Mouse (Mus musculus): ENCODE data around the gene C87436. TPM values are rescaled to one million over a fixed set of nuclear protein-coding genes. Genes with fewer than 3 reads are reported as not detected.
"Not testable (repeated sequence)": the region's sequence is repeated elsewhere in the genome, so short reads cannot be mapped to it uniquely, and the experiment has no call there.

The C87436 gene
- polyA plus RNA-seq, 1 experiment: 8.6 TPM

DNA sequence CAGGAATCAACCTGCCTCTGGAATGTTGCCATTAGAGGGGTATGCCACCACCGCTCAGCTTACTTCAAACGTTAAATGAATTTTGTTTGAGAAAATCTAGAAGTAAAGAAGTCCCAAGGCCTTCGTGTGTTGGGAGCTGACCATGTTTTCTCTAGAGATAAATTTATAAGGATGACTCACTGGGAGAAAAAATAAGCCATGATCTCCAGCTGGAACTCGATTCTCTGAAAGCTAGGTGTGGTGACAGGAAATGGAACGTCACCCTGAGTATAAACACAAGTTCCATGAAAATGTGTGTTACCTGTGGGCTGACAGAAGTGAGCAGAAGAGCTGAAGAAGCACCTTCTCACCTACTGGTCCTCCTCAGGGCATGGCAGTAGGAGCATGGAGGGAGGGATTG is 38.8 kb downstream of the C87436 start:
- WGBS: 39% methylated on average over 5 of the region's 5 CpGs
- no peak for DNase-seq (ENCODE audit: low read depth, low spot score)

DNA sequence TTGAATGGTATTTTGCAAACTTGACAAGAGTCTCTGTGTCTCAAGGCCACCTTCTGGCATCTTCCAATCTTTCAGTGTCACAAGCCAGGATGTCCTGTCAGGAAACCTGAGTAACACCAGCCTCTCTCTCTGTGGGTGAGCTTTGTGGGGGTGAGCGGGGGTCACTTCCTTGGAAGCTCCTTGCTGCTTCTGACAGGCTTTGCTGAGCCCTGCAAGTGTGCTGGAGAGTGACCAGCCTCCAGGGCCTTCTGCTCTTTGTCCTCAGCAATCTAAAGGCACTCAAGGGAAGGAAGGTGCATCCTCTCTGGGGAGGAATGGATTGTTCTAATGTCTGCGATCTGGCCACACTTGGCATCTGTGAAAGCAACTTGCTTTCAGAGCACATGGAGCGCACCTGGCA is 41.1 kb downstream of the C87436 start:
- WGBS: 83% methylated on average over 3 of the region's 3 CpGs
- DNase-seq (ENCODE audit: low read depth, low spot score): no peak

DNA sequence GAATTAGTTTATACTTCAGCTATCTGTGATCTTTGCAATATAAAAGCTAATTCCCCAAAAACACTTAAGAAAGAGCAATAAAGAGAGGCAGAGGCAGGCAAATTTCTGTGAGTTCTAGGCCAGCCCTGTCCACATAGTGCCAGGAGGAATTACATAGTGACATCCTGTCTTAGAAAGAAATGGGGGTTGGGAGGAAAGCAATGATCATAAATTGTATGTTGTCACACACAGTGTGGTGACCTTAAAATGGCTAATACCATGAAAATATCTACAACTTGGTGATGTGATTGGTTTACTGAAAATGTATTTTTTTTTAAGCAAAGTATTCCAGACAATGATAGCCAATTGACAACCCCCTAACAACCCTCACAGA is 41.6 kb downstream of the C87436 start:
- no peak for DNase-seq (ENCODE audit: low read depth, low spot score)

DNA sequence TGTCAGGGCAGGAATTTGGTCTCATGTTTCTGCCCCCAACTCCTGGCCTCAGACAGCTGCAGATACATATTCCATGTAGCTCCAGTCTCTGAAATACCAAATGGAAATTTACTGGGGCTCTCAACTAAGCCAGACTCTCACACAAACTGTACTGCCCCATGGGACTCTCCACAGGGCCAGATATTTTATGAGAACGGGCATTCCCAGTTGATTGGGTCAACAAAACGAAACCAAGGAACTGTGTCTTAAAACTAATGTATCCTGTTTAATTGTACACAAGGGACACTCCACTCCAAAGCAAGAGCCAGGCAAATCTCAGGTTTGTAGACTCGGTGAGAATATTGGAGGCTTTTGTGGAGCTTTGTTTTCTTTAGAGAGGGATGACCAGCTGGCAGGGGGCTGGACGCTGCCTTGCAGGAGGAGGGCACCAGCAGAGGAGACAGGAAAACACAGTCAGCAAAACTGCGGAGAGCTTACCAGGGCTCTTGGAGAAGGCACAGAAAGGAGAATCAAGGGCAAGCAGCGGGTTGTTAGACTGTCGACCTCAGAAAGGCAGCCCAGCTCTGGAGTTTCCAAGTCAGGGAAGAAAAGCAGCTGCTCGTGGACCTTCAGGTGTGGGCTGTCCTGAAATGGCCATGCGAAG is 42.1 kb downstream of the C87436 start:
- WGBS: 26% methylated on average over 9 of the region's 9 CpGs
- DNase-seq (ENCODE audit: low read depth, low spot score): no peak

DNA sequence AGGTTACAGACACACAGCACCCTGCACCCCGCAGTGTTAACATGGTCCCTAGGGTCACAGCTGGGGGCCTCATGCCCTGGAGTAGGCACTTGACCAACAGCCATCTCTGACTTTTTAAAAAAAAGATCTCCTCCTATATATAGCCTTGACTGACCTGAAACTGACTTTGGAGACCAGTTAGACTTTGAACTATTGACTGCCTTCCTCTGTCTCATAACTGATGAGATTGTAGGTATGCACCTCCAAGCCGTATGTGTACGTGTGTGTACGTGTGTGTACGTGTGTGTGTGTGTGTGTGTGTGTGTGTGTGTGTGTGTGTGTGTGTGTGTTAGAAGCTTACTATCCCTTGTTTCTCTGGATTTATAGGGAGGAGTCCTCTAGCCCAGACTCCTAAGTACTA is 43.7 kb downstream of the C87436 start:
- DNase-seq (ENCODE audit: low read depth, low spot score): no peak
- 63% methylated on average over 5 of the region's 5 CpGs for WGBS

DNA sequence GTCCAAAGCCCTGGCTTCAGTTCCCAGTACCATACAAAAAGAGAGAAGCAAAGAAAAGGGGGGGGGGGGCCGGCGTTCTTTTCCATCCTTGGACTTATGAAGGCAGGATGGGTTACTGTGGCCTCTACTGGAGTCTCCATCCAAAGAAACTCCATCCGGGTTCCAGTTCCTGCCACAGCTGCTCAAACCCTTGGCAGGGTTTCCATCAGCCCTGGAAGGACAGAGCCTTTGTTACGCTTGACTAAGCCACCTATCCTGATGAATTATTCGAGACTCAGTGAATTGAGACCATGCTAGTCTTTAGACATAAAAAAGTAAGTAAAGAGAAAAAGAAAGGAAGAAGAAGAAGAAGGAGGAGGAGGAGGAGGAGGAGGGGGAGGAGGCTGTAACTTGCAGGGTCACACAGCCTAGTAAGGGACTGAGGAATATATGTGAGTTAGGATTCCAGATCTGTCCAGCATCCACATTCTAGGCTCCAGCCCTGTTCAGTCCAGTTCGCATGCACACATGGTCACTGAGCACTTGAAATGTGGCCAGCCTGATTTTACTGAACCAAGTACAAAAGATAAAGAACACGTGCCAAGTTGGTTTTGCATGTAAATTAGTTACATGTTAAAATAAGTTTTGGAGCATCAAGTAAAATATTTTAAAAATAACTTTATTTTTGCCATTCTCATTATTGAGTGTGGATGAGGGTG is 47.9 kb downstream of the C87436 start:
- 78% methylated on average over 7 of the region's 7 CpGs for WGBS
- no peak for DNase-seq (ENCODE audit: low read depth, low spot score)

DNA sequence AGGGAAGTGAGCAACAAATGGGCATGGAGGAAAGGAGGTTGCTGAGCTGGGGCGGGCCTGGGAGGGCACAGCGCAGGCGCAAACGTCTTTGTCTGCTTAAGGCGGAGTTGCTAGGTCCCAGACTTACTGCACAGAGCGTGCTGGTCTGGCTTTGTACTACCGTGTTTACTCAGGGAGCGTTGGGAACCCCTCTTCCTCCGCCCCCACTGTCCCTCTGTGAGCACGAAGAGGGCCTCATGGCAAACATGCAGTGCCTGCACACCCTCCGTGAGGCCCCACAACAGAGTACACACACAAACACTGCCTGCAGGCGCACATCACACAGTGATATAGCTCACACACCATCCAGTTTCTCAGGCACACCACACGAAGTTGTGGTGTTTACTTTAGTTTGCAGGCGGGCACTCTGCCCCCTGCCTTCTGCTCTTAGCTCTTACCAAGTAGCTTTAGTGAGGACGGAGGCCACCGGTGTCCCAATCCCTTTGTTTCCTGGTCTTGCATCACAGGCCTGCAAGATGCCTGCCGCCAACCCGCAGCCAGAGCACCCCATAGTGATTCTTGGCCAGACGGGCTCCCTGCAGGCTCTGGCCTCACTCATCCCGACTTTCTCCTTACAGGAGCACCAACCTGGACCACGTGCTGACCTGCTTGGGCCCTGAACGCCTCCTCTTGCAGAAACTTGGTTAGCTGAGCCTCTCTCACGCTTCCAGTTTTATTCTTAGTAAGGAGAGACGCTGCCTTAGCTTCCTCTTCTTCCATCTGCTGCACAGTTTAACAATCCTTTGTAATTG is 49.4 kb downstream of the C87436 start:
- peak; percentile 74 for DNase-seq (ENCODE audit: low read depth, low spot score)
- WGBS: 4% methylated on average over 24 of the region's 24 CpGs

DNA sequence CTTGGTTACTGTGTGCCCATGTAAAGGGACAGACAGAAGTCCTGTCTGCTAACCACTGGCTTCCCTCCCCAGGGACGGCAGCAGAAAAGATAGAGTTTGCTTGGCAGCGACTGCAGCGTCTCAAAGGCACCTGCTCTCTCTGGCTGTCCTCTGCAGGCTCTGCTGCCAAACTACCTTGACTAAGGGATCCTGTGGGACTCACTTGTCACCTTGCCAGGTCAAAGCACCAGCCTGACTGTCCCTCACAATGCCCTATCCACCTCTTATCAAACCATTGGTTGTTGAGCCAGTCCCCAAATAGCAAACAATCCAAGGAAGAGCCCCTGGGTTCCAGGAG is 49.9 kb downstream of the C87436 start:
- WGBS: 8% methylated on average over 3 of the region's 3 CpGs
- DNase-seq (ENCODE audit: low read depth, low spot score): no peak

DNA sequence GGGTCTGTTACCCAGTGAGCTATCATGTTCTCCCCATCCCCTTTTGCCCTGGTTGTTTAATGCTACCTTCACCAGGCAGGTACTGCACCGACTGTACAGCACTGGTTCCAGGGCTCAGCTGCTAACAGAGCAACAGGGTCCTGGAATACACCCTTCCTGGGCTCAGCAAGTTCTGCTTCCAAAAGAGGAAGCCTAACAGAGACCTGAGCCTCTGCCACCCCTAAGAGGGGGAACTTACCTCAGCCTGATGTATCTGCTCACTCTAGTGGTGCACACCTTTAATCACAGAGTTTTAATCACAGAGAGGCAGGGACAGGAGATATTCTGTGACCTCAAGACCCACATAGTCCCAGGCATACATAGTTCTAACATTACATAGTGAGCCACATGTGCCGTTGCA is 51.8 kb downstream of the C87436 start:
- DNase-seq (ENCODE audit: low read depth, low spot score): no peak

DNA sequence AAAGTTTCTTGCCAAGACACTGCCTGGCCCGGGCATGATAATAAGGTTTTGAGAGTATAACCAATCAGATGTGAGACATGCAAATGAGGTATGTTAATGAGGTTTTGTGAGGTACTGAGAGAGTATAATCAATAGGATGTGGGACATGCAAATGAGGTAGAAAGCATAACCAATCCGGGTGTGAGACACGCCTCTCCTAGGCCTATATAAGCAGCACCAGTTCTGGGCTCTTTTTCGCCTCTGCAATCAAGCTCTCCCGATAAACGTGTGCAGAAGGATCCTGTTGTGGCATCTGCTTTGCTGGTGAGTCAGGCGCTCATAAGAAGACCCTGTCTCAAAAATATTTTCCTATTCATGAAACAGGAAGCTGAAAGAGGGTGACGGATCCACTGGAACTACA is 52.2 kb downstream of the C87436 start:
- DNase-seq (ENCODE audit: low read depth, low spot score): not testable (repeated sequence)
- WGBS: 92% methylated on average over 8 of the region's 8 CpGs

More for the DNA sequence above, 51.8 kb downstream of the C87436 start:
- 88% methylated on average over 2 of the region's 2 CpGs for WGBS

DNA sequence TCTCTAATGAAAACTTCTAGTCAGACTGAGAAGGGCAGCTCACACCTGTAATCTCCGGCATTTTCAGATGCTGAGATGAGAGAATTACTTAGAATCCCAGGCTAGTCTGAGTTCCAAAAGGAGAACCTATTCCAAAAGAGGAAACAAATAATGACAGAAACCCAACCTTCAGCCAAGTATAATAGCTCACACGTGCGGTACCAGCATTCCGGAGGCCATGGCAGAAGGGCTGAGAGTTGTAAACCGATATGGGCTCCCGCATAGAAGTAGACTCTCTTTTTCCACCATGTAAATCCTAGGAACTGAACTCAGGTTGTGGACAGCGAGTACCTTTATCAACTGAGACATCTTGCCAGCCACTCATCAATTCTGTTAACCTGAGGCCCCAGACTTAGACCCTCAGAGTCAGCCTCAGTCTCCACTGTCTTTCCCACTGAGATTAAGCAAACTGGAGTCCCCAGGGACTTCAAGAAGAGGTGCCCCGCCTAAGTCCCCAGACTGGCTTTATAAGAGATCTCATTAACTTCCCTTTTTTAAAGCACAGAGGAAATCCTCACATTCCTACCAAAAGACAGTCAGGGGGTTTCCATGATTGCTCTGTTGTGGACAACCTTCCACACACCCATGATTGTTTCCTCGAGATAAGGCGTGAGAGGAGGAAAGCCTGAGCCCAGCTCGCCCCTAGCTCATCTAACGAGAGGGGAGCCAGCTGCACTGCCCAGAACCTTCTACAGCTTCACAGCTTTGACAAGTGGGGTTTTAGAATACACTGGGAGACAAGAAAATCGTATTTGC is 55.5 kb downstream of the C87436 start:
- 45% methylated on average over 13 of the region's 13 CpGs for WGBS
- DNase-seq (ENCODE audit: low read depth, low spot score): no peak

DNA sequence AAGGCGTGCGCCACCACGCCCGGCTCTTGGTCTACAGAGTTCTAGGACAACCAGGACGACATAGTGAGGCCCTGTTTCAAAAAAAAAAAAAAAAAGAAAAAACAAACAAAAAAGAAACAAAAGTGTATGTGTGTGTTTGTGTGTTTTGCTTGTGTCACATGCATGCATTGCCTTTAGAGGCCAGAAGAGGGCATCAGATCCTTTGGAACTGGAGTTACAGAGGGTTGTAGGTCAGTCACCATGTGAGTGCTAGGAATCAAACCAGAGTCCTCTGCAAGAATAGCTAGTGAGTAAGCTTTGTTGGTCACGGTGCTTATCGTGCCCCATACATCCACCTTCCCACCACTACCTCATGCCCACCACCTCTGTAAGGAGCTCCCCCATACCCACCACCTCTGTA is 56.6 kb downstream of the C87436 start:
- 95% methylated on average over 7 of the region's 7 CpGs for WGBS
- DNase-seq (ENCODE audit: low read depth, low spot score): no peak

DNA sequence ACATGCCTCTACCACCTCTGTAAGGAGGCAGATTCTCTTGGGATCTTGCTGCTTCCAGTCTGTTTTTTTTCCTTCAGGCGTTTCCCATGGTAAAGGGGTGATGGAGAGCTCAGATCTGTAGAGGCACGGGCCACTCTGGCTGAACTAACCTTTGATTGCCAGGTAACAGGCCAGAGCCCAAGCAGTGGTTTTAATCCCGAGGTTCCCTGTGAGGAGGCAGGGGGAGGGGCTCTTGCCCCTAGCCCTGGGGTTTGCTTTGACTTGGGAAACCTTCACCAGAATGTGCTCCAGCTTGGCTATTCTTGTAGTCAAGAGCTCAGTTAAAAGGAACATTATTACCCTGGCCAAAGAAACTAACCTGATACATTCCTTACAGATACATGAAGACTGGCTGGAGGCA is 57.5 kb downstream of the C87436 start:
- 82% methylated on average over 3 of the region's 3 CpGs for WGBS
- DNase-seq (ENCODE audit: low read depth, low spot score): no peak

DNA sequence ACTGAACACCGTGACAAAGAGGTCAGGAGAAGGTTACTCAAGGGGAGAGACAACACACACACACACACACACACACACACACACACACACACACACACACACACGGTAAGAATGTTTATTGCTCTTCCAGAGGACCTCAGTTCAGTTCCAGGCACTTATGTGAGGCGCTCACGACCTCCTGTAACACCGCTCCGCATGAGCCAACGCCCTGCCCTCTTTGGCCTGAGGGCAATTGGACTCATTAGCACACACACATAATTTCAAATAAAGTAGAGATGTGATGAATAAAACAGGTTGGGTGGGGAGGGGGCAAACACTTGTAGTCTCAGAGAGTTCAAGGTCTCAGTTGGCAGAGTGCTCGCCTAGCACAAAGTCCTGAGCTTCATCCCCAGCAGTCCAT is 58.0 kb downstream of the C87436 start:
- WGBS: 64% methylated on average over 8 of the region's 8 CpGs
- no peak for DNase-seq (ENCODE audit: low read depth, low spot score)

DNA sequence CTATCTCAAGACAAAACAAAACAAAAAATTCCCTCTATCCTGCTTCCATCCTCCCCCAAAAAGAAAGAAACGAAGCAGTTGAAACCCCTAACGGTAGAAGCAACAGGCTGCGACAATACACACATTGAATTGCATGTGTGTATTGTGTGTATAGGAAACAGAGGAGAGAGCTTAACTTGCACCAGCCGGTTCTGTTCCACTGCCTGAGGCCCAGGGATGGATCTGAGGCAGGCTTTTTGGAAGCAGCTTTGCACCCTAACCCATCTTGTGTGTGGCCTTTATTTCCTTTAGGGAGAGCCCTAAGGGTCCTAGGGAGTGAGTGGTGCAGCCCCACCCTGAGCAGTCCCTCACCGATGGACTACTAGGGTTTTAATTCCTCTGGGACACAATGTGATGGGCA is 58.4 kb downstream of the C87436 start:
- DNase-seq (ENCODE audit: low read depth, low spot score): no peak
- 68% methylated on average over 5 of the region's 5 CpGs for WGBS

DNA sequence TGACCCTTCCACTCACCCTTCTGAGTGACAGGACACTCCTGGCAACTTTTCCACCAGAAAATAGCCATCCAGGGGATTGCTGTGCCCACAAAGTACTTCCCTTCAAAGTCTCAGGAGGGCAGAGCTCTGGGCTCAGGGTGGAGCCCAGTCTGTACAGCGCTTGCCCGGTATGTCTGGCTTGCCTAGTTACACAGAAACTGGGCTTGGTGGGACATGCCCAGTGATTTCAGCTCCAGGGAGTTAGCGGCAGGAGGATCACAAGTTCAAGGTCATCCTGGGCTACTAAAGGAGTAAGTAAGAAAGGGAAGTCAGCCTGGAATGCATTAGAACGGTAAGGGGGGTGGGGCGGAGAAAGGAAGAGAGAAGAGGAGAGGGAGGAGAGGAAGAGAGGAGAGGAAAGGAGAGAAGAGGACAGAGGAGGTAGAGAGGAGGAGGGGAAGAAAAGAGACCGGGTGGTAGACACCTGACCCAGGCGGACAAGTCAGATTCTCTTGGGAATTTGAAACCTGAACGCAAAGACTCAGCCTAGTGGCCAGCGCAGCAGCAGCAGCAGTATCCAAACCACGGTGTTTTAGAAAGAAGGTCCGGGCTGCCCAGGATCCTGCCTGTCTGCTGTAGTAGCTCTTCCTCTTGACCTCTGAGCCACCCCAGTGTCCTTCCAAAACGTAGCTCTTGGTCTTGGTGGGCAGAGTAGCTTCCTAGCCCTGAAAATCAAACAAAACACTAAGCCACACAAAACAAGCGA is 59.1 kb downstream of the C87436 start:
- DNase-seq (ENCODE audit: low read depth, low spot score): no peak
- WGBS: 11% methylated on average over 13 of the region's 13 CpGs

DNA sequence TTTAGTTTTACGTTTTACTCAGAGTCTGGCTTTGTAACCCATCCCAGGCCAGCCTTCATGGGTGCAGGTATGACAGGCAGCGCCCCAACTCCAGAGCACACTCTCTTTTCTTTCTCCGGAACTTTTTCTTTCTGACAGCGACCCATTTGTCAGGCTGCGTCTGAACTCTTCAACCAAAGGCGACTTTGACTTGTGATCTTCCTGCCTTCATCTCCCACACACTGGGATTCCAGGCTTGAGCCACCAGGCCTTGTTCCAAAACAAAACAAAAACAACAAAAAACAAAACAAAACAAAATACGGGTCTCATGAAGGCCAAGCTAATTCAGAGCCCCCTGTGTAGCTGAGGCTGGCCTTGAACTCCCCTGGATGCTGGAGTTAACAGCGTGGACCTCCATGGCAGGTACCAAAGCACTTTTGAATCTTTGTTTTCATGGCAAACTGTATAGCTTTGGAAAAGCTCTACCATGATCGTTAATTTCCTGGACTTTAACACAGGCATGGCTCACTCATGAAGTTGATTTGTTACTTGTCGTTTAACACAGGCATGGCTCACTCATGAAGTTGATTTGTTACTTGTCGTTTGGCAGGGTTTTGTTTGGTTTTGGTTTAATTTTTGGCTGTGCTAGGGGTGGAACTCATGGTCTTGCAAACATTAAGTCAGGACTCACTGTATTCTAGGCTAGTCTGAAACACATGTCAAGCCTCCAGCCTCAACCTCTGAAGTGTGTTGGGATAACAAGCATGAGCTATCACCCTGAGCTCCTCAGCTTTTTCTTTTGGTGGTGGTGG is 60.0 kb downstream of the C87436 start:
- DNase-seq (ENCODE audit: low read depth, low spot score): no peak
- 38% methylated on average over 11 of the region's 11 CpGs for WGBS

DNA sequence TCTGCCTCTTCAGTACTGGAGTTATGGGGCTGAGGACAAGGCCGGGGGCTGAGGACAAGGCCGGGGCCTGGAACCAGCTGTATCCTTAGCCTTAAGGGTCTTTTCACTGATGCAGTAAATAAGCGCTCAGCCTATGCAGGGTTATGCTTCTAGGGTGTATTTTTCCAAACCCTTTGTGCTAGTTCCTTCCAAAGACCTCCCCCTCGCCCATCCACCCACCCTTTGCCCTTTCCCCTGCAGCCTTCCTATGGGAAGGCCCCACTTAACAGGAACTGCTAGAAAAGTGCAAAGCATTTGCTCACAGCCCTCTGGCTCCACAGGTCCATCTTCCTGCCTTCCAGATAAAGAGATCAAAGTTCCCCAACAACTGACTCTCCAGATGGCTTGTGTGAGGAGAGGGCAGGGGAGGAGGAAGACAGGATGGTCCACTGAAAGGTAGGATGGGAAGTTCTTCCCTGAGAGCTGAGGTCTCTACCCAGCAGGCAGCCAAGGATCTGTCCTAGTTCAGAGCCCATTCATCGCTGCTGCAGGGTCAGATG is 61.5 kb downstream of the C87436 start:
- DNase-seq (ENCODE audit: low read depth, low spot score): no peak
- 54% methylated on average over 5 of the region's 5 CpGs for WGBS

DNA sequence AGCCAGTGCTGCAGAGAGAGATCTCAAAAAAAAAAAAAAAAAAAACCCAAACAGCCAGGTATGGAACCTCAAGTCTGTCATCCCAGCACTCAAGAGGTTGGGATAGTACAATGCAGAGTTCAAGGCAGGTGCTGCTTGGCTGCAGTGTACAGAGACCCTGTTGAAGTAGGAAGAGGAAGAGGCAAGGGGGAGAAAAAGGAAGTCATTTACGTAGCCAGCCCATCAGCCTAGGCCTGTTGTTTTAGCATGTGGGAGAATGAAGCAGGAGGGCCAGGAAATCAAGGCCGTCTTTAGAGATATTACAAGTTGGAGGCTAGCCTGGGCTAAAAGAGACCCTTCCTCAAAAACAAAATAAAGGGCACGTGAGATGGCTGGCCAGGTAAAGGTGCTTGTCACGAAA is 65.3 kb downstream of the C87436 start:
- no peak for DNase-seq (ENCODE audit: low read depth, low spot score)
- WGBS: 90% methylated on average over 4 of the region's 4 CpGs
